23 mouse cellular contexts compared by ENCODE assay signal in the genomic region with DNA sequence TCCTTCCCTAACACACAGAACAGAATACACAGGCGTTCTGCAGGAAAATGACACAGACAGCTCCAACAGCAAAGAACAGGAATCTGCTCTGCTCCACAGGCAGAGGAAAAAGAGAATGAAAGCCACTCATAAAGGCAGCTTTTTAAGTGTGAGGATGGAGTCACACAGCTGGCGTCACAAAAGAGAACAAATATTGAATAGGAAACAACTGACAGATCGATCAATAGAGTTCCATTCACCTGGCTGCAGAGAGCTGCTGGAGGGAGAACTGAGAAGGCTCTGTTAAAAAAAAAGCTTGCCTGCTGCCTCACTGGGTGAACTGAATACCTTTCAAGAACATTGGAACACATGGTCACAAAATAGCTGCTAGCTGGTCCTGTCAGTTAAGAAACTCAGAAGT. TPM values are rescaled to one million over a fixed set of nuclear protein-coding genes. Genes with fewer than 3 reads are reported as not detected.
A peak's percentile ranks its signal among the peaks of the same experiment; 100 is the strongest.
DNase-seq lines count a peak whose midpoint lies in the region; ATAC-seq and TF ChIP-seq lines count a peak whose summit lies in the region.
"Had no signal": no experiment of that assay in that cellular context is flagged by ENCODE, and none has a peak within 500 bp of the region (broad histone marks: within the 10 kb centered on the region; RNA-seq: fewer than 3 reads in every experiment).

No protein-coding gene starts in this region.

- ATAC-seq in hindbrain, embryonic 14.5 days (ENCODE audit: low FRiP score), result no peak
- ATAC-seq in liver, embryonic 11.5 days (replicated peaks; ENCODE audit: low FRiP score), result no peak

- WGBS in hindbrain, embryonic 10.5 days, result 36% methylated on average over 3 of the region's 3 CpGs
- WGBS in hindbrain, embryonic 14.5 days, result 18% methylated on average over 3 of the region's 3 CpGs
- 68% methylated on average over 3 of the region's 3 CpGs for WGBS in liver, embryonic 11.5 days

- TF ChIP-seq POLR2A in testis, adult 2 months (IDR thresholded peaks at IDR 0.05; ENCODE audit: control insufficient read depth, low read depth, low read length), result no peak

- no peaks in the 10 kb centered on the region for H3K9me3 ChIP-seq in hindbrain, embryonic 10.5 days
- H3K9me3 ChIP-seq in hindbrain, embryonic 14.5 days (ENCODE audit: control insufficient read depth, low read length), result no peaks in the 10 kb centered on the region
- no peaks in the 10 kb centered on the region for H3K9me3 ChIP-seq in liver, embryonic 11.5 days (ENCODE audit: control insufficient read depth, low read length)
- H3K9me3 ChIP-seq: embryonic facial prominence, embryonic 12.5 days; heart, embryonic 15.5 days; limb, embryonic 10.5 days; stomach, embryonic 15.5 days had no signal

- peak overlapping the region; percentile 40; the same call in 1 of the 2 replicates for H3K27ac ChIP-seq in hindbrain, embryonic 10.5 days
- H3K27ac ChIP-seq in hindbrain, embryonic 14.5 days, result no peak overlapping the region
- no peak overlapping the region for H3K27ac ChIP-seq in testis, adult 2 months (ENCODE audit: control insufficient read depth, insufficient read depth, low read depth, low read length)
- no peak overlapping the region for H3K27ac ChIP-seq in liver, embryonic 11.5 days (ENCODE audit: low read depth, low read length)
- H3K27ac ChIP-seq: embryonic facial prominence, embryonic 12.5 days; limb, embryonic 10.5 days; liver, embryonic 14.5 days; stomach, embryonic 15.5 days had no signal

- no peaks in the 10 kb centered on the region for H3K27me3 ChIP-seq in hindbrain, embryonic 10.5 days (ENCODE audit: insufficient read depth, poor library complexity, severe bottlenecking)
- H3K27me3 ChIP-seq in hindbrain, embryonic 14.5 days (ENCODE audit: control insufficient read depth, insufficient read depth, low read length), result no peaks in the 10 kb centered on the region
- no peaks in the 10 kb centered on the region for H3K27me3 ChIP-seq in testis, adult 2 months (ENCODE audit: control insufficient read depth, insufficient read depth, low read length)
- H3K27me3 ChIP-seq in liver, embryonic 11.5 days (replicated peaks; ENCODE audit: control insufficient read depth, insufficient read depth, low read length), result no peaks in the 10 kb centered on the region
- H3K27me3 ChIP-seq: embryonic facial prominence, embryonic 12.5 days; heart, embryonic 15.5 days; stomach, embryonic 15.5 days had no signal

- no peak for TF ChIP-seq CTCF in testis, adult 2 months (IDR thresholded peaks at IDR 0.05; ENCODE audit: control insufficient read depth, insufficient read depth, insufficient replicate concordance, low read depth, low read length)

- no peak overlapping the region for H3K9ac ChIP-seq in hindbrain, embryonic 14.5 days
- H3K9ac ChIP-seq in liver, embryonic 11.5 days (ENCODE audit: low read depth, low read length), result no peak overlapping the region
- H3K9ac ChIP-seq: embryonic facial prominence, embryonic 12.5 days; heart, embryonic 15.5 days; liver, embryonic 14.5 days; stomach, embryonic 15.5 days had no signal

- no peak overlapping the region for H3K4me2 ChIP-seq in hindbrain, embryonic 14.5 days (replicated peaks)
- H3K4me2 ChIP-seq in liver, embryonic 11.5 days, result 0 out of 2 replicates have a peak overlapping the region, but pooled peaks have one; percentile 5
- H3K4me2 ChIP-seq: embryonic facial prominence, embryonic 12.5 days; stomach, embryonic 15.5 days had no signal

- peaks cover 19% of the 10 kb centered on the region for H3K4me1 ChIP-seq in hindbrain, embryonic 10.5 days (replicated peaks)
- H3K4me1 ChIP-seq in hindbrain, embryonic 14.5 days (replicated peaks; ENCODE audit: control insufficient read depth, insufficient read depth, low read length), result no peaks in the 10 kb centered on the region; the same call in 1 of the 2 replicates
- H3K4me1 ChIP-seq in testis, adult 2 months (ENCODE audit: control insufficient read depth, insufficient read depth, low read length), result no peaks in the 10 kb centered on the region
- H3K4me1 ChIP-seq in liver, embryonic 11.5 days (replicated peaks; ENCODE audit: control insufficient read depth, insufficient read depth, low read length), result peaks cover 4% of the 10 kb centered on the region; the same call in 1 of the 2 replicates

- H3K4me3 ChIP-seq in hindbrain, embryonic 10.5 days, result no peak overlapping the region
- H3K4me3 ChIP-seq in hindbrain, embryonic 14.5 days (replicated peaks; ENCODE audit: low read length), result no peak overlapping the region
- peak overlapping the region; percentile 55 for H3K4me3 ChIP-seq in testis, adult 2 months (ENCODE audit: control insufficient read depth, low read depth, low read length)
- no peak overlapping the region for H3K4me3 ChIP-seq in liver, embryonic 11.5 days (ENCODE audit: low read depth, low read length)
- H3K4me3 ChIP-seq: embryonic facial prominence, embryonic 12.5 days; erythroblast, embryonic 14.5 days; heart, embryonic 15.5 days; limb, embryonic 10.5 days; stomach, embryonic 15.5 days had no signal

- H3K36me3 ChIP-seq in hindbrain, embryonic 10.5 days, result no peaks in the 10 kb centered on the region
- H3K36me3 ChIP-seq in hindbrain, embryonic 14.5 days (replicated peaks; ENCODE audit: control insufficient read depth, insufficient read depth), result no peaks in the 10 kb centered on the region
- H3K36me3 ChIP-seq in testis, adult 2 months (ENCODE audit: control insufficient read depth, insufficient read depth, low read length), result no peaks in the 10 kb centered on the region; the same call in none of the 2 replicates
- H3K36me3 ChIP-seq in liver, embryonic 11.5 days (ENCODE audit: control insufficient read depth, insufficient read depth, low read length), result no peaks in the 10 kb centered on the region
- H3K36me3 ChIP-seq: embryonic facial prominence, embryonic 12.5 days; heart, embryonic 15.5 days; limb, embryonic 10.5 days; stomach, embryonic 15.5 days had no signal

- no peak for DNase-seq in hindbrain, embryonic 10.5 days (ENCODE audit: low spot score)
- no peak for DNase-seq in hindbrain, embryonic 14.5 days (ENCODE audit: low spot score)
- DNase-seq in testis, postnatal 10 days (ENCODE audit: low spot score), result no peak
- no peak for DNase-seq in liver, embryonic 11.5 days (ENCODE audit: low spot score)
- DNase-seq in urinary bladder, postnatal 14 days (ENCODE audit: low spot score), result no peak
- DNase-seq in spleen, adult 18-20 months, result no peak
- DNase-seq: adrenal gland, adult 2 months; cerebellum, adult 9-10 months; gastrocnemius, postnatal 25 days; heart, postnatal 4 days; kidney, adult 8-10 months; kidney, postnatal 25 days; layer of hippocampus, adult 9-11 months; lung, postnatal 10 days; right cerebral cortex, postnatal 25 days had no signal

RNA-seq across cellular contexts. Expression of gene Kcnip2, which starts 28.3 kb away (rescaled TPM):
- polyA plus RNA-seq in hindbrain, embryonic 10.5 days (2016; fragmentation: Nextera tagmentation; extraction: Ambion mirVana), result 0.71 and 0.77 TPM in 2 replicates
- polyA plus RNA-seq in hindbrain, embryonic 14.5 days (2014; fragmentation: Nextera tagmentation; extraction: Ambion mirVana), result 14.1 and 17.6 TPM in 2 replicates
- 50.1 and 64.9 TPM in 2 replicates for polyA plus RNA-seq in testis, adult 2 months (2012; rRNA removed)
- polyA plus RNA-seq in liver, embryonic 11.5 days (2014; fragmentation: Nextera tagmentation; extraction: Ambion mirVana), result 1.2 and 1.8 TPM in 2 replicates
- polyA plus RNA-seq: C2C12 had no signal
